Mouse (Mus musculus) adrenal gland, postnatal 14 days (tissue): ENCODE data around the gene 1700015G11Rik. TPM values are rescaled to one million over a fixed set of nuclear protein-coding genes. Genes with fewer than 3 reads are reported as not detected.

Experiments
- DNase-seq: peaks from one replicate; pipeline ENCODE4 v3.0.0; 2021; ENCODE audit warnings: mixed read lengths
- long read RNA-seq, 2 experiments: library from polyadenylated mRNA; stranded (forward); transcript quantifications; one replicate each; pipeline ENCODE4 v2.0.0; 2021
- total RNA-seq: library from RNA; stranded (reverse); gene quantifications from 2 replicates; pipeline ENCODE4 v1.2.3, GENCODE M21; 2021

Gene 1700015G11Rik
- not detected in 2 replicates for total RNA-seq
- long read RNA-seq, experiment 1, result 0 reads
- long read RNA-seq, experiment 2, result 0 reads

GRCm38 (mm10) chr7:52015628-52016027, at the start of gene 1700015G11Rik:
1700015G11Rik (minus strand) TSS chr7:52015728.
- no peak for DNase-seq

GRCm38 (mm10) chr7:52056954-52057353, 41.4 kb upstream of the 1700015G11Rik start:
- no peak for DNase-seq

GRCm38 (mm10) chr7:52056274-52056673, 40.7 kb upstream of the 1700015G11Rik start:
- DNase-seq, result no peak

- DNase-seq, result no peak
Observed at GRCm38 (mm10) chr7:52055831-52056230, 40.3 kb upstream of the 1700015G11Rik start.

- DNase-seq, result peak; percentile 40
Observed at GRCm38 (mm10) chr7:52037600-52038582, 22.4 kb upstream of the 1700015G11Rik start.

GRCm38 (mm10) chr7:52024050-52024626, 8.6 kb upstream of the 1700015G11Rik start:
- no peak for DNase-seq

GRCm38 (mm10) chr7:52022039-52022438, 6.5 kb upstream of the 1700015G11Rik start:
- DNase-seq, result no peak

- no peak for DNase-seq
Observed at GRCm38 (mm10) chr7:52015180-52015579, 348 bp downstream of the 1700015G11Rik start.

DNA sequence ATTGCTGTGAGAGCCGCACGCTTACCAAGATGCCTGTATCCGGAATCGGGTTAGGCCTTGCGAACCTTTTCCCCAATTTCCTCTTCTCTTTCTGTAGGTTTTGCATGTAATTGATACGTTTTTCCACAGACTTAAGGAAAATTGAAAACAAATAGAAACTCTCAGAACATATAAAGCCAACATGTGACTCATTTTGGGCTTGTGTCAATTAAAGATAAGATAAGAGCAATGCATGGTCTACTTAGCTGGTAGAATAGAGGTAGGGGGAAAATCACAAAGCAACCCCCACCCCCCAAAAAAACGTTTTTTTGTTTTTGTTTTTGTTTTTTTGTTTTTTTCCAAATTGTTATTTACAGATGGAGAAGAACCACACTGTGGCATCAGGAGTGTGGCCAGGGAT, 2.1 kb downstream of the 1700015G11Rik start:
- no peak for DNase-seq

- no peak for DNase-seq
Observed at GRCm38 (mm10) chr7:52007138-52007537, 8.4 kb downstream of the 1700015G11Rik start.

DNA sequence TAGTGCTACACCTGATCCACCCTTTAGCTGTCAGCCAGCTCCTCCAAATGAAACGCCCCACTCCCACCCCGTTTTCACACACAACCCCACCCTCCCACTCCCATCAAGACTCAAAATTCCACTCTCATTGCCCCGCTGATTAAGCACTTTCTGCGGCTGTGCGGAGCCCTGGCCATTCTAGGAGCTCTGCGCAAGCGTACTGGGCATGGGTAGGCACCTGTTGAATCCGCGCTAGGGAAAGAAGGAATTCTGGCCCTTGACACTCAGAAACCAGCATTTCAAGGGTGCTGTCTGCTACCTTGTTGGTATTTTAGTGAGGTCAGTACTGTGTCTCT, 9.3 kb downstream of the 1700015G11Rik start:
- DNase-seq, result no peak

- peak; percentile 94 for DNase-seq
Observed at GRCm38 (mm10) chr7:52005511-52006295, 9.8 kb downstream of the 1700015G11Rik start, which contains the start of gene Svip. Svip (minus strand) TSS chr7:52006018.

DNA sequence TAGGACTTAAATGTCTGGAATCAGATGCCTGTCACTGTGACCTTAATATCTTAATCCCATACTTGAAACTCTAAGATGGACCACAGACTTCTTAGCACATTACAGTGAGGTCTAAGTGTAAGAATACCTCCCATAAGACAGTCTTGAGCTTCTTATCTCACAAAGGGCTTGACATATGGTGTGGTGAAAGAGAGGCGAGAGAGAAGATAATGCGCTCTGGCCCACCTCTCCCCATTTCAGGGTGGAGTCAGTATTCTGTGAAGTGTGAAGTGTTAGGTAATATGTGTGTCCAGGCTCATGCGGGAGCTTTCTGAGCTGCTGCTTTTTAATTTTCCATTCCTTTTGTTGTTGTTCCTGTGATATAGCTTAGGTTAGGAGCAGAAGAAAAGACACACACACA, 24.5 kb downstream of the 1700015G11Rik start:
- DNase-seq, result no peak

DNA sequence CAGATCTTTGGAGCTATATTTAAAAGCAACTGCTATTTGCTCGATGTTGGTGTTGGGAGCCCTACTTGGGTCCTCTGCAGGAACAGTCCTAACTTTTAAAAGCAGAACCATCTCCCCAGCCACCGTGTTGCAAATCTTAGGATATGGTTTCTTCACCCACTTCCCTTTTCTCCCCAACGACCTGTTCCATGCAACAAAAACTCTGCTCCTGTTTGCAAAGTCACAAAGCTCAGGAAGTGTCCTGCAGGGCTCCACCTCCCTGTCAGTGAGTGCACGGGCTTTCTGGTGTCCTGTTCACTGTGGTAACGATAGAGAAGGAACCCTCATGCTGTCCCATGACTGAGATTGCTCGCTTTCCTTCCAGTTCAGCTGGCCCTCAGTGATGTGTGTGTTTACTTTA, 28.6 kb downstream of the 1700015G11Rik start:
- DNase-seq, result no peak

- no peak for DNase-seq
Observed at GRCm38 (mm10) chr7:51985763-51986162, 29.8 kb downstream of the 1700015G11Rik start.

- no peak for DNase-seq
Observed at GRCm38 (mm10) chr7:51982303-51982702, 33.2 kb downstream of the 1700015G11Rik start.

GRCm38 (mm10) chr7:51979271-51979670, 36.3 kb downstream of the 1700015G11Rik start:
- DNase-seq, result peak; percentile 40

- DNase-seq, result peak; percentile 44
Observed at GRCm38 (mm10) chr7:51975181-51975580, 40.3 kb downstream of the 1700015G11Rik start.

DNA sequence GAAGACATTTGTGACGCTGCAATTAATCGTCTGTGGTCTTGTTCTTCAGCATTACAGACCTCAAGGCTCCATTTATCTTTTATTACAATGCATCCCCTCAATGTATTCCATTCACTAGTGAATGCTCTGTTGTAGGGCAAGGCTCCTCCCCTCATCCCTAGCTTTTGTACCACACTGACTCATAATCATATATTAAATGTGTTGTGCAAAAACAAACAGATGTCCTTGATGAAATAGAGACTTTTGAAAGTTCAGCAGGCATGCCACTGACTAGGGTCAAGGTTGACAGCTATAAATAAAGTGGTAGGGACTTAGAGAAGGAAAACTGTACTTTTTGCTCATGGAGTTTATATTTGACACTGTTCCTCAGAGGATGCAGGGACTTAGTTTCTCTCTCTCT, 42.0 kb downstream of the 1700015G11Rik start:
- peak; percentile 21 for DNase-seq

- no peak for DNase-seq
Observed at GRCm38 (mm10) chr7:51973091-51973490, 42.4 kb downstream of the 1700015G11Rik start.

DNA sequence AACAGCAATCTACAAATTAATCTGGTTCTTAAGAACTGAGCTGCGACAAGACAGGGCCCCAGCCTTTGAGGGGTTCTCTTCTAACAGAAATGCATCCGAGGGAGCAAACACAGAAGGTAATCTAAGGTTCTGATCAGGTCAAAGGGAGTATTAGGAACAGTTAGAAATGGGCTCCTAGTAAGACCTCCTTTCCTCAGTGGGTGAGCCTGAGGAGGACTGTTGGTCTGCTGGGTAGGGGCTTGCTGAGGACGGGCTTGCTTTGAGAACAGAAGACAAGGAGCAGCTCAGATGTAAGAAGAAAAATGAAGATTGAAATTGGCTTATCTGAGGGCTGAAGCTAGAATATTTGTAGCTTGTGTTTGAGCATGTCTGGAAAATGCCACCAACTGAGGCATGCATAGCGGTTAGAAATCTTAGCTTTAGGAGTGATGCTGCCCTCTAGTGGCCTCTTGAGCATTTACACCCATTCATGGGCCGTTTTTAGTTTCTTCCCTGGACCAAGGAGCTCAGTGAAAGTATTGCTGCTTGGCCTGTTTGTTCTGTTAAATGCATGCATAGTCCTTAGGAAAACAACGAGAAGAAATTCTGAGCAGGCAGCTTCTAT, 43.2 kb downstream of the 1700015G11Rik start:
- peak; percentile 75 for DNase-seq

DNA sequence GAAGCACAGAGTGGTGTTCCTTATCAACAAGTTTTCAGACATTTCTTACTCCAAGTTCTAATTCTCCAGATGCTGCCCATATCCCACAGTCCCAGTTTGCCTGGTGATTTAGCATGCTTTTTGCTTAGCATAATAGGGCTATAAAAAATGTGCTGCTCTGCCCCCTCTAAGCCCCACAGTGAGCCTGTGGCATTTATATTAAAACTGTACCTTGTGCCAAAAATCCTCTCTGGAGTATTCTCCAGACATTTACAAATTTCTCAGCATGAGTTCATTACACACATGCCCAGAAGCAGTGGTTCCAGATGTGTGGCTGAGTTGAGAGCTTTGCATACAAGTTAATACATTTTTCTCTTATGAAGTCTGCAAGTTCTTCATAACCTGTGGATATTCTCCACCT, 46.1 kb downstream of the 1700015G11Rik start:
- no peak for DNase-seq
